Mouse (Mus musculus): ENCODE results near the gene Ahctf1.
A peak's percentile ranks its signal among the peaks of the same experiment; 100 is the strongest.
"Not testable (repeated sequence)": the region's sequence is repeated elsewhere in the genome, so short reads cannot be mapped to it uniquely, and the experiment has no call there.

Gene Ahctf1

DNA sequence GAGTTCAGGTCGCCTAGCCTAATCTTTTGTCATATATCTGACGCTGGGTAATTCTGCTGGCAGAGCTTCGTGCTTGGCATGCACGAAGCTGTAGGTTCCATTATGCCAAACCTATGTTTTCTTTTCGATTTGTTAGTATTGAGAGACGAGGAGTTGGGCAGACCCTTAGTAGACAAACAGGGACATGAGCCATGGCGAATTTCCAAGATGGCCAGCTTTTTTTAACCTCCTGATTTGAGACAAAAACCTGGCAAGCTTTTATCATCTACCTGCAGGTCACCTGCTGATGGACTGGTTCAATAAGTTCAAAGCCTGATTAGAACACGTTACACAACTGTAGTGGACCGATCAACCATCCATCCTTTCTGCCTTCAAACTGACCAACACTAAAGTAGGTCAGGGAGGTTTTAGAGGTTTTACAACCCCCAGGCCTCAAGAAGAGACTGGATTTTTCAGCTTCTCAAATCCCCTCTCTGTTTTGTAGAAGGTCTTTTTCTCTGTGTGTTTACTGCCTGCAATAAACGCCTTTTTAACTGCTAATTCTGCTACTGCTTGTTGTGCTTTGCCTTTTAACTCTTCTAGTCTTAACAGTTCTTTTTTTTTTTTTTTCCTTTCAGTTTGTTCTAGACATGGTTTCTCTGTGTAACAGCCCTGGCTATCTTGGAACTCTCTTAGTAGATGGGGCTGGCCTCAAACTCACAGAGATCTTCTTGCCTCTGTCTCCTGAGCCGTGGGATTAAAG lies 831 bp upstream of the Ahctf1 start:
- peak; percentile 21 to 42 for DNase-seq

DNA sequence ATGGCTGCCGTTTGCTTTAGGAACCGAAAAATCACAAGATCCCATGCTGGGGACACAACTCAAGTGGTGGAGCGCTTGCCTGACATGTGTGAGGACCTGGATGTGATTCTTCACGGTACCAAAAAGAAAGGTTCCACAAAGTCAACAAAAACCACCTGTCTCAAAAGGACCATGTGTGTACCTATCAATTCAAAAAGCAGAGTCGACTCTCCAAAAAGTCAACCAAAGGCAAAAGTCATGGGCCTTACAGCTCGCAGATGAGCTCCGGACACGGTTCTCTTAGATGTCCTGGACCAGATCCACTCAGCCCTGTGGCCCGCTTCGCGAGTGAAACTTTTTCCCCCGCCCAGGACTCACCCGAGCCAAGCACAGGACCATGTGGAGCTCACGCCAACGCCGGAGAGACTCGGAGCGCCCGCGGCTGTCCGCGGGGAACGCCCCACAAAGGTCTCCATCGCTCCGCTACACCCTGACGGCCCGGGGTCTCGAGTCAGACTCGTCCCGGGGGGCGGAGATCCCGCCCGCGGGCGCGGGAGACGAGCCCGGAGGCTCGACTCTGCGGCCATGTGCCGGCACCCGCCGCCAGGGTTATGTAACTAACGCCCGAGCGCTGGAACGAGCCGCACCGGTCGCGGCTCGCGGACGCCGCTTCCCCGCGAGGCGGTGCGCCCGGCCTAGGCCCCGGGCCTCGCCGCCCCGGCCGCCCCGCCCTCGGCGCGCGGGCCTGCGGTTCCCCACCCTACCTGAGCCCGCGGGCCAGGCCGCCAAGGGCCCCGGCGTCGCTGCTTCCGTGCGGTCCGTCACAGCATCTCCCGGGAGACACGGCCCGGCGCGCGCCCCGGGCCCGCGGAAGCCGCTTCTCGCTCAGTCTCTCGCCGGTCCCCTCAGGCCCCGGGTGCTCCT lies 619 bp downstream of the Ahctf1 start, which contains the start of gene Gm10518:
TSS of gene Gm10518 (plus strand) at position 767 of the 903 bp plus-strand sequence.
- DNase-seq: peak; percentile 66 to 87

DNA sequence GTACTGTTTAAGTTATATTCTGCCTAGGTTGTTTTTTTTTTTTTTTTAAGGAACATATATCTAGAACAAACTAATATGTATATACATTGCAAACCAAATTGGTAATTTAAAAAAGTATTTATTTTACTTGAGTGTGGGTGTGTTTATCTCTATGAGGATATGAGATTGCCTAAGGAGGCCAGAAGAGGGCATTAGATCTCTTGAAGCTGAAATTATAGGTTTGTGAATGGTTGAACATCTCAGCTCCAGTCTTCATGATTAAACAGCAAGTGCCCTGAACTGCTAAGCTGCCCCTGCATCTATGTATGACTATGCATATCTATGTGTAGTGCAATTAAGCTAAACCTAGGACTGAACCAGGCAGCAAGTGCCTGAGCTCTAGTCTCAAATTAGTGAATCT lies 4.7 kb downstream of the Ahctf1 start:
- no peak for DNase-seq

DNA sequence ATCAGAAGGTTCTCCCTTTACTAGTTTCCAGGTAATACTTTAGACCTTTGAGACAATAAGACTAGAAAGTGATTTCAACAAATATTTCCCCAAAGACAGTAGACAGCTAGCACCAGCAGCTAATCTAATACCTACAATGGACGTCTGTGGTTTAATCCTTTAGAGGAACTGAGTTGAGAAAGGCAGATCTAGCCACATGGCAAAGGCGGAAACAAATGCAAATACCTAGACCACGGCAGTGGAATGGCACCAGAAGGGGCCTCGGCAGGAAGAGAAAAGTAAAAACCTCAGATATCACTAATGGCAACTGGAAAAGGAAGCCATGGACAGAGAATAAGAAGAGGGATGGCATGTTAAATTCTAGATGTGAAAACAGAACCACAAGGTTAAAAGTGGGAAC lies 16.2 kb downstream of the Ahctf1 start:
- DNase-seq: no peak

DNA sequence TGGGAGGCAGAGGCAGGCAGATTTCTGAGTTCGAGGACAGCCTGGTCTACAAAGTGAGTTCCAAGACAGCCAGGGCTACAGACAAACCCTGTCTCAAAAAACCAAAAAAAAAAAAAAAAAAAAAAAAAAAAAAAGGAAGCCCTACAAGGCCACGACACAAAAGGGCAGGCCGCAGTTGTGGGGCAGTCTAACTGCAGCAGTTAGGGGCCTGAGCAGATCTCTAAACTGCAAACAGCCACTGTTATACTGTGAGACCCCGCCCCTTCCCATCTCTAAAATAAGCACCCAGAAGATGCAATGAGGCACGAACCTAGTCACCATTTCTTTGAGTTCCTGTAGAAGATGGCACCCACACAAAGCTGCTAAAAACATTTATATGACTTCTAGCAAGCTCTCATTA lies 18.0 kb downstream of the Ahctf1 start:
- DNase-seq: no peak

DNA sequence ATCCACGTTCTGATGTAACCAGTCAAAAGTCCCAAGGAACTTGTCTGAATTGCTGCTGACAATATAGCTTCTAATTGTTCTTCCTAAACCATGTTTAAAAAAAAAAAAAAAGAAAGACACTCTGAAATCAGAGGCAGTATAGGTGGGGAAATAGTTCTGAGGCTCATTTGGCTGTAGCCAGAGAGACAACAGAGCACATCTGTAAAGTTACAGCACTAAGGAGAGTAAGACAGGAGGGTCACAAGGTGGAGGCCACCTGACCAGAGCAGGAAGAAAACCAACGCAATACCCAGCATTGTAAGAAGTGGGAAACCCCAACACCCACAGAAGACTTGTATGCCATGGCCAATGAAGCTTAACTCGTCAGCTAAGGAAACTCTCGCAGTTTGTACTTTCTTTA lies 19.4 kb downstream of the Ahctf1 start:
- no peak for DNase-seq

DNA sequence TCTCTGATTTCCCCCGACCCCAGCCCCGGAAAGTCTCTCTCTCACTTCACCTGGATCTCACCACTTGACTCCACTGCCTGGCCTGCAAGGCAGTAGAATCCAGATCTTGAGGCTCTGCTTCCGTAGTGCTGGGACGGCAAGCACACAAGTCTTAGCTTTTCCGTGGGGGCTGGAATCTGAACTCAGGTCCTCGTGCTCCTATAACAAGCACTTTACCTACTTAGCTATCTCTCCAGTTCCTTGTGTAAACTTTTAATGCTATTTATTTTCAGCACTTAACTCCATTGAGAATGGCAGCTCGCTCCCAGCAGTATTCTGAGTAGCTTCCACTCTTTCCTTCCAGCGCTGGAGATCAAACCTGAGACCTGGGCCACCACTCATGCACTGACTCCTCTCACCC lies 26.6 kb downstream of the Ahctf1 start:
- no peak for DNase-seq

DNA sequence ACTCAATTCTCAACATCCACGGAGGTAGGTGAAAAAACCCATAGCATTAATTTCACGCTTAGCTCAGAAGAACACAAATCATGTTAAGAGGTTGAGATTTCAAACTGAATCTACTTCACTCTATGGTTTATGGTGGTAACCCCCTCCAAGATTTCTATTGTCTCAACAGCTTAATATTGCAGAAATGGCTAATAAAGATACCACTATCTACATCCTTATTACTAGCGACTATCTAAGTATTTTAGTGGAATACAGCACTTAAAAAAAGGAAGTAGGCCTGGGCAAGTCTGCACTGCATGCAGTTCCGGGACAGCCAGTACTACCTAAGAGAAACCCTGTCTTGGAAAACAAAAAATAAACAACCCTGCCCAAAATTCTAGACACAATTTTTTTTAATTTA lies 42.9 kb downstream of the Ahctf1 start:
- no peak for DNase-seq

DNA sequence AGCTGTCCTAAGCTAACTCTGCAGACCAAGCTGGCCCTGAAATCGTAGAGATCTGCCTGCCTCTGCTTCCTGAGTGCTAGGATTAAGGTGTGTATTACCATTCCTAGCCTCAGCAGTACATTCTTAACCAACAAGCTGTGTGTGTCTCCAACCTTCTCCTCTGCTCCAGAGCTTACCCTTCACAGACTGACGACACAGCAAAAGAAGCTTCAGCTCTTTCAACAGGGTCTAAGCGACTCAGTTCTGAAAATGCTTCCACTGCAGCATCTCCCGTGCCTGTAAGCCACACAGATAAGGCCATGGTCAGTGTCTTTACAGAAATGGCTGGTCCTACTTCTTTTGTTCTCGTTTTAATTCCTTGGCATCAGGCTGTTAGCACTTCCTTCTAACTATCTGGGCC lies 43.4 kb downstream of the Ahctf1 start:
- no peak for DNase-seq

DNA sequence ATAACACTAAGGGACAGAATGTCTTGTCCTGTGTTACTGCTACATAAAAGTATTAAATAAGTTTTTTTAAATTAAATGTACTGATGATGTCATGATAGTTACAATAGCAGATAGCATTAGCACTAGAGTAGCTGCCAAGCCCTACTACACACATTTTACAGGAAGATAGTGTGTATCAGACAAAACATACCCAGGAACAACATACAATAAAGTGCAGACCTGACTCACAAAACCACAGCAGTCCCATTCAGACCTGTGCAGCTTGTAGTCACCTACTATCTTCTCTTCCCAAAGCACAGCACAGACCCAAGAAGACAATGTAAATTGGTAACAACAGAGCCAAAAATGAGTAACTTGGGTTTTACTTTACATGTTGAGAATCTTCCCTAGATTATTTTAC lies 47.0 kb downstream of the Ahctf1 start:
- no peak for DNase-seq

DNA sequence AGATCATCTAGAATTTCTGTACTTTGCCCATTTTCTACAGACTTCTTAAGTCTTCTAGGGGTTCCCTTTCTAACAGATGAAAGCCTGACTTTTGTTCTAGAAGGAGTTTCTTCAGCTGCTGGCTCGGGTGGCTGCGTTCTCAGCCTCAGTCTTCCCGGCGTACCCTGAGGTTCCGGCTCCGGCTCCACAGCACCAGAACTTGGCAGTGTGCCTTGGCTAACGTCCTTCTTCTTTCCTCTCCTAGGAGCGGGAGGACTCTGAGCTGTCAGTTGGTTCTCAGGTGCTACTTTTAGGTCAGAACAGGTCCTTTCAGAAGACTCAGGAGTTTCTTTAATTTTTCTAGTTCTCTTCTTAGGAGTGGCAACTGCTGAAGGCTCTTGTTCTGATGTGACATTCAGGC lies 50.5 kb downstream of the Ahctf1 start:
- DNase-seq: peak; percentile 10 to 42

DNA sequence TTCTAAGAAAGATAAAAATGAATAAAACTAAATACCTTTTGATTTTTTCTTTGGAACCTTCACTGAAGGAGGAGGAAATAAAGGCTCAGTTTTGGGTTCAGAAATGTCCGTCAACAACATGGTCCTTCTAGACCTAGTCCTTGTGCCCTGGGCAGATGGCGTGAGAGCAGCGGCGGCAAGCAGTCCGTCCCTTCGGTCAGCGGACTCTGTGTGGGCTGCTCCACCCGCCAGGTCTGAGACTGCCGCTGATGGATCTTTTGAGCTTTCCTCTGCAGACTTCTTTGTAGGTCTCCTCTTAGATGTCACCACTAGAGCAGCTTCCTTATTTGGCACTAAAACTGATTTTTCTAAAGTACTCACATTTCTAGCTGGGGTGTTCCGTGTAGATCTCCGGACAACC lies 51.2 kb downstream of the Ahctf1 start:
- DNase-seq: no peak

DNA sequence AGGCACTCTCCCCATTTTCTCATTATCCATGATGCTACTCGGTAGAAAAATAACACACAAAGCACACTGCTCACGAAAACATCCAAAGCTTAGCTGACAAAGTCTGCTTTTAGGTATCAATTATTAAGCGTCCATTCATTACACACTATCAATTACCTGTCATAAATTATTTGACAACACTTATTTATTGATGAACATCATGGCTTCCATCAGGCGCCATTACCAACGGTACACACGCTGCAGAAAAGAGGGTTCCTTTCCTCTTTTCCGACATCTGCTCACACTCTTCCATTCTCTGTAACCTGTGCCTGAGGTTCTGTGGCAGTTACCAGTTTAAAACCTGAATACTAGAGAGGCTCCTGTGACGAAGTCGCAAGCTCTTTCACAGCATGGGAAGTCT lies 58.3 kb downstream of the Ahctf1 start, which contains the start of gene Kif28:
TSS of gene Kif28 (minus strand) at position 101 of the 400 bp plus-strand sequence.
- no peak for DNase-seq

DNA sequence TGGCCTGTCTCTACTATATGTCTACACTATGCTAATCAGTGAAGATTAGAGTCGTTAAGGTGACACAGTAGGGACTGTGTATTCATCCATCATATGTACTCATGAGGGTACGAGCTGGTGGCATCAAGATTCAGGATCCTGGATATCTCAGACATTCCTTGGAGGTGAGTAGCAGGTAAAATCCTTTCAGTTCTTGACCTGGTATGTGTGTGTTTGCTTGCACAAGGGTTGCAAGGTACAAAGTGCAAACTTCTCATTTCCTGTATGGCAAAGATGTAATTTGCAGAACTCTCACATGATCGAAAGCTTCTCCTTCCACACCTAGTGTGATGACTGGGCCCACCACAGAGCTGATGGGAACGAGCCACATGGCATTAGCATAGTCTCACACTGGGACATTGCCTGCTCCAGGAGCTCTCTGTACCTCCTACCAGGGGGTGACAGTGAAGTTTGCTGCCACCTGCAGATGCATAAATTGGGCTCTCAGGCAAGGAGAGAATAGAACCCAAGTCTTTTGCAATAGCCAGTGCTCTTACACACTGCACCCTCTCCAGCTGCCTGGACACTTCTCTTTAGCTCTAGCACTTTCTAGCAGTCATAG lies 59.8 kb downstream of the Ahctf1 start:
- no peak for DNase-seq

DNA sequence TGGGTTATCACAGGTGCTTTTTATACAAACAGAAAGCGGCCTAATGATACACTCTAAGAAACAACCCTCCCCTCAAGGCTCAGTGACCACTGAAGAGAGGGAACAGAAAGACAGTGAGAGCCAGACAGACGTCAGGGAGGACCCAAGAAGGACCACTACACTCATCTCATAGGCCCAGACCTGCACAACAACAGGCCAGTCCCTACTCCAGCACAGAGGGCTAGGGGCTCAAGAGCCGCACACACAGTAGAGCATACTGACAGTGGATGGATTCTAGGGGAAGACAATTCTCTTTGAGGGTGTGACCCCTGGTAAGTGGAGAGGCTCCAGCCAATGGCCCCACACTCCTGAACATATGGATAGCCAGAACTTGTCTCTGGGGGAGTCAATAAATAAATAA lies 67.0 kb downstream of the Ahctf1 start:
- no peak for DNase-seq

DNA sequence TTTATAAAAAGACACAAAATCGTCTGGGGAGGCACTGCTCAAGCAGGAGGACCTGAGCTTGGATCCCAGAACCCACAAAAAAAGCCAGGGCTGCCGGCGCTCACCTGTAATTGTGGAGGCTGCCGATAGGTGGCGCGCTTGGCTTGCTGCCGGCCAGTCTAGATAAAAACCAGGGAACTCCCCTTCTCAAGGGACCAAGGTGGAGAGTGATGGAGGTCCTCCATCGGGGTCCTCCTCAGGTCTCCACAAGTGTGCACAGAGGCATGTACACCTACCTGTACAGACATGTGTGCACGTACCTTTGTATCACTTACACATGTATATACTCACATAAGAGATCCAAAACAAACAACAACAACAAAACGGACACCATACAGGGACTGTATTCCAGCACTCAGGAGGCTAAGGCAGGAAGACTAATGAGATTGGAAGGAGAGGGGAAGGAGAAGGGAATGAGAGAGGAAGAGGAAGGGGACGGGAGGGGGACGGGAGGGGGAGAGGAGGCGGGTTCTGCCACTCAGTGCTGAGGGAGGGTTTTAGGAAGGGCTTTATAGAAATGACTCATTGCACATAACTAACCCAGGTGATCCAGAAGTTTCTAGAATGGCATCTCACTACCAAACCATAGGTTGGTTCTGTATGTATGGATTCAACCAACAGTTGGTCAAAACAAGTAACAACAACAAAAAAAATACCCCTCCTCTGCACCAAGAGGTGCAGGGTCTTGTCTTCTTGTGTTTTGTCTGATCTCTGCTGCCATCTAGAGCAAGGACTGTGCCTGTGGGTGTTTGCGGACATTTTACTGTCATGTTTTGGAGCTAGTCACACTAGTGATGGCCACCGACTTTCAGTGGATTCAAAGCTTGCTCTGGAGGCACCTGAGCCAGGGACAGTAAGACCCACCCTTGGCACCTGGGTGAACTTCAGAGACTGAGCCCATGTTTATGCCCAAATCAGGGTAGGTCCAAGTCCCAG lies 68.7 kb downstream of the Ahctf1 start:
- peak; percentile 48 to 54 for DNase-seq

DNA sequence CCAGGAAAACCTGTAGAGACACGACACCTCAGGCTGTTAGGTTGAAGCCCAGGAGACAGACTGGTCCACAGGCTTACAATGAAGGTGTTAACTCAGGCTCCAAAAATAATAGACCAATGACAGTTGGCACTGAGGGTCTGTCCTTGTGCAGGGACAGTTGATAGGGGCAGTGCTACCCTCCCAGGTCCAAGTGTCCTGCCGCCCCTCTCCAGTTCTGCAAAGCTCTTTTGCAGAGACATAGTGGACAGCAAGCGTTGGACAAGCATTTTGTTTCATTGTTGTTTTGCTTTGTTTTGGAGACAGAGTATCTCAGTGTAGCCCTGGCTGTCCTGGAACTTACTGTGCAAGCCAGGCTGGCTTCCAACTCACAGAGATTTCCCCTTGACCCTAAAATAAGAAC lies 72.1 kb downstream of the Ahctf1 start:
- no peak for DNase-seq

DNA sequence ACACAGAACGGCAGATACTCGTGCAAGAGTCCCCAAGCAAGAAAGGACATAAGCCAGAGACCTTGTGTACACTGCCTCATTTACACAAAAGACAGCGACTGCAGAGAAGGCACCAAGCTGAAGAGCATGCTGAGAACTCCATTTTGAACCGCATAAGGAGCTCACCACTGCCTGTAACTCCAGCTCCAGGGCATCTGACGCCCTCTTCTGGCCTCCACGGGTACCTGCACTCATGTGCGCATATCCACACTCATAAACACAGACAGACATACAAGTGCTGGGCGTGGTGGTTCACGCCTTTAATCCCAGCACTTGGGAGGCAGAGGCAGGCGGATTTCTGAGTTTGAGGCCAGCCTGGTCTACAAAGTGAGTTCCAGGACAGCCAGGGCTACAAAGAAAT lies 74.8 kb downstream of the Ahctf1 start:
- no peak for DNase-seq

DNA sequence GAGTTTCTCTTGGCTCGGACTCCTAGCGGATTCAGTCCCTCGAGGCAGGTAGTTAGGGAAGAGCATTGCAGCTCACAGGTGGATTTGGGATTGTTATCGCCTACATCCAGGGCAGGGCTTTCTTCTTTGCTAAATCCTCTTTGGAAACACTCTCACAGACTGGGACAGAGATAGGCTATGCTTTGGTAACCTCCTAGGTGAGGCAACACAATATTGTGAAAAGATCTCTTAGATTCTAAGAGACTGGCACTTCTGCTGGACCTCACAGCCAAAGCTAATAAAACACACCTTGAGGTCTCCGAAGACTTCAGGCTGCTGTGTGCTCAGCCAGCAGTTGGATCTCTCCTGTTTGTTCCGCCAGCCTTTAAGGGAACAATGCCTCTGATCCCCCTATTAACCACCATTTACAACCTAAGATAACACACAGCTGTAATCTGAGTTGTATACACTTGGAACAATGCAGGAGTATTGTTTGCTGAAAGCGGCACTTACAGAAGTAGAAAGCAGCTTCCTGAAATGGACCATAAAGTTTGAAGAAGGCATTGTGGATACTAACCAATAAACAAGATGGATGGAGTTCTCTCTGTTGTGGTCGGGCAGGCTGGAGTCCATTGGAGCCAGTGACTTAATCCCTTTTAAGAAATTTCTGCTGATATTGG lies 80.5 kb downstream of the Ahctf1 start:
- no peak for DNase-seq

DNA sequence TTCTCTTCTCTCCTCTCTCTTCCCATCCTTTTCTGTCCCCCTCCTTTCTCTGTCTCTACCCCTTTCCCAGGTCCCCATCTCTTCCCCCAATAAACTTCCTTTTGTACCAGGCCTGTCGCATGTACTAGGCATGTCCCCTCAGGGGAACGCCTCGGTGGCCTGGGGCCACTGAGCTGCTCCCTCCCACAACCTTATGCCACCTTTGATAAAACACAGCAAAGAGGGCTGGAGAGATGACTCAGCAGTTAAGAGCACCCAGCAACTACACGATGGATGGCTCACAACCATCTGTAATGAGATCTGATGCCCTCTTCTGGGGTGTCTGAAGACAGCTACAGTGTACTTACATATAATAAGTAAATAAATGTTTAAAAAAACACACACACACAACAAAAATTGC lies 87.7 kb downstream of the Ahctf1 start:
- no peak for DNase-seq

DNA sequence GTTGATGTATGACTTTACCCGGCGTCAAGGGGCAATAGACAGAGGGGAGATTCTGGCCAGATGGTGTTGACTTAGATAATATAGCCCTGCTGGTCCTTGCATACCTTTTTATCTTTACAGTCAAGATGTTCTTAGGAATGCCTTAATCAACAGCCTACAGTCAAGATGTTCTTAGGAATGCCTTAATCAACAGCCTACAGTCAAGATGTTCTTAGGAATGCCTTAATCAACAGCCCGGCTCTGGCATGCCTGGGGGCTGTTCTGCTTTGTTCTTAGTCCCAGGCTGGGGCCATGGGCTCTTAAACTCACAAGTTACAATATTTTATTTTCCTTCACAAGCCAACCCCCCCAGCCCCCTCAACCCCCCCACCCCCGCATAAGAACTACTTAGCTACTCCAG lies 88.2 kb downstream of the Ahctf1 start:
- DNase-seq: not testable (repeated sequence)

DNA sequence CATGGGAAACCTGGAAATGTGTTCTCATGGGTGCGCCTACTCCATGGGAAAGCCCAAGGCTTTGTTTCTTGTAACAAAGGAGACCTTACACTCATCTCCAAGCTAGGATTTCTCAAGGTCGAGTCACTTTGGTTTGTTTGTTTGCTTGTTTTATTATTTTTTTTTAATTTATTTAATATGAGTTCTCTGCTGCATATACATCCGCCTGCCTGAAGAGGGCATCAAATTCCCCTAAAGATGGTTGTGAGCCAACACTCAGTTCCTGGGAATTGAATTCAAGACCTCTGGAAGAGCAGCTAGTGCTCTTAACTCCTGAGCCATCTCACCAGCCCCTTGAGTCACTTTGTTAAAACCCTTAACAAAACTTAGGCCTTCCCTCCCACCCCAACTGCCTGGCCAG lies 90.1 kb downstream of the Ahctf1 start:
- DNase-seq: no peak

Data from kidney, postnatal 25 days (tissue).